Comparison of ENCODE assay signal across 8 mouse cellular contexts in genomic region chr15:103163182-103163919, GRCm38 (mm10). TPM values are rescaled to one million over a fixed set of nuclear protein-coding genes. Genes with fewer than 3 reads are reported as not detected.
DNase-seq lines count a peak whose midpoint lies in the region; ATAC-seq and TF ChIP-seq lines count a peak whose summit lies in the region.

No protein-coding gene starts in this region.

- intact Hi-C loops in heart, postnatal 25 days (cut with DNase I), result no loop called here

- ATAC-seq in forebrain, embryonic 15.5 days (replicated peaks), result peak; percentile 91
- peak; percentile 89 for ATAC-seq in neutrophil, adult 5-6 weeks (ENCODE audit: extremely low read depth, insufficient number of reproducible peaks, low FRiP score, poor library complexity, severe bottlenecking)

- H3K27ac ChIP-seq in ES-E14 (ENCODE audit: insufficient read depth, low read depth, low read length, poor library complexity, severe bottlenecking), result no peak overlapping the region
- H3K27ac ChIP-seq in forebrain, embryonic 15.5 days (replicated peaks), result no peak overlapping the region; the same call in 1 of the 2 replicates

- no peaks in the 10 kb centered on the region for H3K9me3 ChIP-seq in ES-E14 (ENCODE audit: control insufficient read depth, insufficient read depth, low read depth, low read length)
- H3K9me3 ChIP-seq in forebrain, embryonic 15.5 days, result no peaks in the 10 kb centered on the region

- peak overlapping the region; percentile 59 for H3K4me2 ChIP-seq in forebrain, embryonic 15.5 days (replicated peaks)

- H3K36me3 ChIP-seq in ES-E14 (ENCODE audit: control insufficient read depth, insufficient read depth, low read length, poor library complexity, severe bottlenecking), result no peaks in the 10 kb centered on the region
- no peaks in the 10 kb centered on the region for H3K36me3 ChIP-seq in forebrain, embryonic 15.5 days

- H3K4me1 ChIP-seq in ES-E14 (ENCODE audit: control insufficient read depth in 2 of 2, insufficient read depth in 2 of 2, low read length in 2 of 2, poor library complexity in 1 of 2), result peaks cover 0 to 7% of the 10 kb centered on the region in 2 experiments; a peak in 2 of 4 replicates
- peaks cover 17% of the 10 kb centered on the region for H3K4me1 ChIP-seq in forebrain, embryonic 15.5 days
- H3K4me1 ChIP-seq in lung, adult 2 months (ENCODE audit: control insufficient read depth, insufficient read depth, low read length), result no peaks in the 10 kb centered on the region; the same call in 1 of the 2 replicates

- WGBS in forebrain, embryonic 15.5 days, result 8% methylated on average over 25 of the region's 25 CpGs
- WGBS in lung, adult 2 months, result 9% methylated on average over 25 of the region's 25 CpGs

- peaks cover 28% of the 10 kb centered on the region for H3K27me3 ChIP-seq in forebrain, embryonic 15.5 days

- H3K4me3 ChIP-seq in ES-E14 (ENCODE audit: insufficient read depth in 1 of 2, low read depth in 1 of 2, low read length in 2 of 2, poor library complexity in 1 of 2, severe bottlenecking in 1 of 2), result peak overlapping the region; percentile 74 to 92
- H3K4me3 ChIP-seq in forebrain, embryonic 15.5 days, result peak overlapping the region; percentile 69
- H3K4me3 ChIP-seq in lung, adult 2 months (replicated peaks; ENCODE audit: extremely low read depth, low read depth, low read length), result peak overlapping the region; percentile 82

- peak; percentile 68; the same call in 1 of the 2 replicates for TF ChIP-seq POLR2A in lung, adult 2 months (IDR thresholded peaks at IDR 0.05; ENCODE audit: borderline replicate concordance, extremely low read depth, low read depth, low read length)

- H3K9ac ChIP-seq in ES-E14 (ENCODE audit: insufficient read depth, low read depth, low read length, poor library complexity, severe bottlenecking), result peak overlapping the region; percentile 85
- H3K9ac ChIP-seq in forebrain, embryonic 15.5 days (replicated peaks), result peak overlapping the region; percentile 70

- in situ Hi-C loops in ES-E14 (cut with MboI; ENCODE audit: low sequenced_read_pairs in 2 of 2, unreplicated experiment in 2 of 2), result no loop called here

- peak; percentile 91 for DNase-seq in ES-E14 (ENCODE audit: low read depth, low spot score)
- DNase-seq in cerebellum, adult 11-12 months, result peak; percentile 92
- DNase-seq in heart, postnatal 25 days (ENCODE audit: low spot score), result peak; percentile 82
- DNase-seq in layer of hippocampus, adult 18-20 months (ENCODE audit: low spot score in 2 of 2), result peak; percentile 87 to 95
- peak; percentile 81 for DNase-seq in lung, adult 2 months
- peak; percentile 85 to 86 for DNase-seq in thymus, postnatal 10 days (ENCODE audit: low spot score in 2 of 2)

- TF ChIP-seq CTCF in lung, adult 2 months (IDR thresholded peaks at IDR 0.05; ENCODE audit: insufficient read depth, low read length), result no peak

TF ChIP-seq in ES-E14, 5 proteins besides CTCF, POLR2A, EP300 and RAD21:
- peak; percentile 95 for TF ChIP-seq HCFC1 (IDR thresholded peaks at IDR 0.05; ENCODE audit: borderline replicate concordance, insufficient read depth, low read length)
- TF ChIP-seq CHD2 (IDR thresholded peaks at IDR 0.05; ENCODE audit: low read depth, low read length), result no peak
- no peak for TF ChIP-seq ZNF384 (IDR thresholded peaks at IDR 0.05; ENCODE audit: low read depth, low read length)
- TF ChIP-seq ZC3H11A (IDR thresholded peaks at IDR 0.05; ENCODE audit: borderline replicate concordance, low read depth, low read length), result no peak
- TF ChIP-seq MAFK (IDR thresholded peaks at IDR 0.05; ENCODE audit: insufficient read depth, low read depth, low read length), result no peak
TF ChIP-seq in ES-E14: peak in this region for 1.

RNA-seq across cellular contexts. Expression of gene Smug1, which starts 3.5 kb away (rescaled TPM):
- total RNA-seq in ES-E14 (2012; rRNA removed), result 7.1 and 10.6 TPM in 2 replicates
- 24.7 and 26.8 TPM in 2 replicates for polyA plus RNA-seq in forebrain, embryonic 15.5 days (2015; fragmentation: Nextera tagmentation; extraction: Ambion mirVana)
- 10 to 100 TPM; 12.2 to 14.1 TPM for total RNA-seq in heart, postnatal 25 days (2021)
- total RNA-seq in layer of hippocampus, adult 18-20 months (2021), result 10 to 100 TPM; 18.3 to 19.9 TPM
- polyA plus RNA-seq in lung, adult 2 months (2012; rRNA removed), result 16.5 and 18.1 TPM in 2 replicates
- 5.5 and 8.1 TPM in 2 replicates for total RNA-seq in neutrophil, adult 5-6 weeks (2017)
